Mouse (Mus musculus) retina, embryonic 14.5 days (tissue): ENCODE results near the gene Cstb.

Experiments used
- DNase-seq: peaks from one replicate; pipeline ENCODE4 v3.0.0-alpha.2; 2015; ENCODE audit warnings: low spot score

Cstb gene

DNA sequence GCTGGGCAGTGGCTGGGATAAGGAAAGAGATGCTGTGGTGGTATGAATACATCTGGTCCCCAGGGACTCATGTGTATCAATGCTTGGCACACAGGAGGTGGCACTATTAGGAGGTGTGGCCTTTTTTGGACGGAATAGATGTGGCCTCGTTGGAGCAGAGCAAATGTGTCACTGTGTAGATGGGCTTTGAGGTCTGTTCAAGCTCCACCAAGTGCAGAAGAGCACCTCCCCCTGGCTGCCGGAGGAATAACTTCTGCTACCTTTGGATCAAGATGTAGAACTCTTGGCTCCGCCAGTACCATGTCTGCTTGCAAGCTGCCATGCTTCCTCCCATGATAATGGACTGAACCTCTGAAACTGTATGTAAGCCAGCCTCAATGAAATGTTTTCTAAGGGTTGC lies 36.3 kb downstream of the Cstb start:
- DNase-seq: no peak

DNA sequence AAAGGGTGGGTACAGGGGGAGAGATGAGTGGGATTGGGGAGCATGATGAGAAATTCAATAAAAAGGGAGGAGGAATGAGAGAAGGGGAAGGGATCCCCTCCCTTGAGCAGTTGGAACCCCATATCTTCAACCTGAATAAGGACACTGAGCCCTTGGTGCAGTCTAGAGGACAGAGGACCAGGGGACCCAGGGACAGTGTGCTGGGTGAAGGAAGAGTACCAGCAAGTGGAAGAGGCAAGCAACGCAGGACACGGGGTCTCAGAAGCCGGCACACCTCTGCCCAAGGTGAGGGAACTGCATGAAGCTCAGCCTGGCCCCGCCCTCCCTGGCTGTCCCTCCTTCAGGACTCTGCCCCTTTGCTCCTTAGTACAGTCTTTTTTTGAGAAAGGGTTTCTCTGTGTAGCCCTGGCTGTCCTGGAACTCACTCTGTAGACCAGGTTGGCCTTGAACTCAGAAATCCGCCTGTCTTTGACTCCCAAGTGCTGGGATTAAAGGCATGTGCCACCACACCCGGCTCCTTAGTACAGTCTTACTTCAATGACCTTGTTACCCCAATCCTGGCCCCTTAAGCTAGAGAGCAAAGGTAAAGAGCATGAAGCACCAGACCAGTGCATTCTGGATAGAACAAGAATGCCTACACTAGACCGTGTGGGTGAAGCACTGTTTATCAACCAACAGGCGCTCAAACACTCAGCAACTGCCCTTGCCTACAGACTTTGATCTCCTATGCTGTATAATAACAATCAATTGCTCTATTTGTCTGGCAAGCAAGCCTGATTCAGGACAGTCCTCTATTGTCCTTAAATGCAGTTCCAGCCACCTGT lies 37.7 kb downstream of the Cstb start:
- DNase-seq: no peak

DNA sequence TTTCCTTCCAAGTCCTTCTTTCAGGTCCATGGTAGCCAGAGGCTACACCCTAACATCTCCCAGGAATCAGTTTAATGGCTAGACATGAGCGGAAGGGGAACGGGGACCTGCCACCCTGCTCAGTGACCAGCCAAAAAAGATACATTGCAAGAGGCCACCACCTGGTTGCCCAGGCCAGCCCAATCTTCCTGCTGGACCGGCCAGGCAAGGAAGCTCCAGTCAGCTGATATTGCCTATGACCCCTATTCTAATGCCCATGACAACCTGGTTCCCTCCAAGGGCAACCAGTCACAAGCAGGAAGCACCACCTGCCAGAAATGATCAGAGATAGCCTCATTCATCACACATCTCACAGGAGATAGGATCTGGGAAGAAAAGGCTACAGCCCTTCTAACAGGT lies 38.3 kb downstream of the Cstb start:
- DNase-seq: no peak

DNA sequence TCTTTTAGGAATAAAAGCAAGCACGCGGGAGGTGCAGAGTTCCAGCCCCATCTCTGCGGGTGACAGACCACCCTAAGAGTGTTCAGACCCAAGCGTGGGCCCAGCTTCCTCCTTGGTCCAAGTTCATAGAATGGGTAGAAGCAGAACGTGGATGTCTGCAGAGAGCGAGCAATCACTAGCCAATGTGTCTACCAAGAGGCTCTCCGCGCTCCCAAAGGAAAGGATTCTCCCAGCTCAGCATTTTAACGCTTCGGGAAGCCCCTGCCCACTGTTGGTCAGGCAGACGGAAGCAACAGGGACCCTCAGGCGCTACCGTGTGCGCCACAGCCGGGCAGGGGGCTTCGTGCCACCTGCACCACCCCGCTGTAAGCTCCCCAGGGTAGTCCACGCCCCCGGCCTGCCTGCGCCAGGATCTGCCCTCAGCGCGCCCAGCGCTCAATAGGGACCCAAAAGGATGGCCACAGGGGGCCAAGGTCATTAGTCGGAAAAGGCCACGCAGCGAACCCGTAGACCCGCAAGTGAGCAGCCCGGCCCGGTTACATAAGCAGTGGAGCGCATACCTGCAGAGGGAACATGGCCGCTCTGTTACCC lies 38.8 kb downstream of the Cstb start:
- no peak for DNase-seq

DNA sequence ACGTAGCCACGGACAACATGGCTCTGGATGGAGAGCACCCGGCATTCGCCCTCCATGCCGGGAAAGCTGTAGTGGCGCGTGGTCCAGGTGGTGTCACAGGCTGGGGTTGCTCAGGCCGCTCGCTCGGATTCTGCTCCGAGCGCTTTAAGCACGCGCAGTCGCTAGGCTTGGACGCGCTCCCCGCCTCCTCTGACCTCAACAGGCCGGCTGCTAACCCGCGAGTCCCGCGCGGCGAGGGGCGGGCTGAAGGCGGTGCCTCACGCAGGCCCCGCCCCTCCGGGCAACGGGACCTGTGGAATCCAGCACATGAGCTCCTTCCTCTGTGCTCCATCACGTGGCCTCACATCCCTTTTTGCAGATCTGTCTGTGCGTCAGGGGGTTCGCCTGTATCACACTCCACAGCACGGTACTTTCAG lies 39.3 kb downstream of the Cstb start, which contains the start of gene Pdxk:
Pdxk (minus strand) TSS at position 184 of the 416 bp plus-strand sequence.
- DNase-seq: peak; percentile 89

DNA sequence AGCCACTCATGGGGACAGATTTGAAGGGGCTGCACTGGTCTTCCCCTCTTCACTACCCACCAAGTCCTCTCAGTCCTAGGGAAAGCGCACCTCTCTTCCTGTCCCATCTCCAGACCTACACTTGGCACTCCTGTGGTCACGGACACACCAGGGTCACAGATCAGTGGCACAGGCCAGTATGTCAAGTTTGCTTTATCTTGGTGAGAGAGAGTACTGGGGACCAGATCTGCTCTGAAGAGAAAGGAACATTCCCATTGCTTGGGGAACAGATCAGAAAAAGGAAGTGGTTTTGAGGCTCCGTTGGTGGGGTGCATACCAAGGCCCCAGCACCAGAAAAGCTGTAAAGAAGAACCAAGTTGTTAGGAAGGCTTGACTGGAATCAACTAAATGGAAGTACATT lies 40.0 kb downstream of the Cstb start:
- DNase-seq: no peak

DNA sequence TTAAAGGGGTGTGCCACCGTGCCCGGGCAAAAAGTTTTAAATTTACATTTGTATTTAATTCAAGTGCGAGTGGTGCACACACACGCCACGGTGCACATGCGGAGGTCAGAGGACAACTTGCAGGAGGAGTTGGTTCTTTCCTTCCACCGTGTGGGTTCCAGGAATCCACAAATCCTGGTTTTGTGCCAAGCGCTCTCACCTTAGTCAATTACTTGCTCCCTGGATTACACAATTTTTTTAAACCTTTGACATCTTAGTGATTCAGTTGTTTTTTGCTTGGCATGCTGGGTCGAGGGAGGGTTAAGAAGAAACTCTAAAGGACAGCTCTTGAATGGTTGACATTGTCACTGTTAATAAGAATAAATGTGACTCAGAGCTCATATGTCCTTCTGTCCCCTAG lies 41.2 kb downstream of the Cstb start:
- no peak for DNase-seq

DNA sequence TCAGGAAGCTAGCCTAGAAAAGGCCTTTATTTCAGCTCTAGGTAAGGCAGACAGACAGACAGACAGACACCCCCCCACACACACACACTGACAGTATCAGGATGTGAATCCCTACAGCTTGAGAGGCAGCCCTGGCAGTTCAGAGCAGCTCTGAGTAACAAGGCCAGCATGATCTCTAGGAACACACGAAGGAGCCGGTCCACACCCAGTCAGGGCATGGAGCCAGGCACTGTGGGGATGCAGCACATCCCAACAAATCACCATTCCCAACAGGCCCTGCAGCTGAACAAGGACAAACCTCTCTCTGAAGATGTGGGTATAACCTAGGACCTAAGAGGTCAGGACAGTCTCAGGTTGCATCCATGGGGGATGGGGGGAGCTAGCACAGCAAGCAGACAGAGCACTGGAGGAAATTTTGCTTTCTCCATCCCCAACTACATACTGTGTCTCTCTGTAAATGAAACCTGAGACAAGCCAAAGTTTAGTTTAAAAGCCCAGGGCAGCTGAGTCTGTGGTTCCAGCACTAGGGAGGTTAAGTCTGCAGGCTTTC lies 42.4 kb downstream of the Cstb start:
- no peak for DNase-seq

DNA sequence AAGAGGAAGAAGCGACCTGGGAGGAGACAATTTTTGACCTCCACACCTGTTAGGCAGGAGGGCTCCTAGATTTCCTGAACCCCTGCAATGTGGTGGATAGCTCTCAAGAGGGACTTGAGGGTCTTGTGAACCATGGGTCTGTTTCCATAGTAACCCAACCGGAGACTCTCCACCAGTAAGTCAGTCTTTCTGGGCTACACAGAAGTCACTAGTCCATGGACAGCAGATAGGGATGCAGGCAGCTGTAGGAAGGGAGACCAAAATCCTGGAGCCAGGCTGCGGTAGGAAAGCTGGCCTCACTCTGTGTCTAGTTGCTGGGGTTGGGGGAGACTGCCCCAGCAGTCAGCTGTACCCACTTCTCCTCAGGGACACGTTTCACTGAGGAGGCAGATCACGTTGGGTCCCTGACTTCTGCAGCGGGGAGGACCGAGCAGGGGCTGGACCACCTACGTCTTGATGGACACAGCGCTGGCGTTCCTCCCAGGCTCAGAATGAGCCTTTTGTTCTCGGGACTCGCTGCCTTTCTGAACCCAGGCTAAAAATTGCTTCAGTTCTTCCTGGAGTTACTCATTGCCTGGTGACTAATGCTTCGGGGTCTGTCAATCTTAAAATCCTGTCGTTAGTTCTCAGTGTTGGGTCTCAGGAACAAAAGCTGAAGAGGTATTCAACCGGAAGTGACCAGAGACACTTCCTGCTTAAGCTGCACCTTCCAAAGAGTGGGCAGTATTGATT lies 45.3 kb downstream of the Cstb start:
- DNase-seq: no peak

DNA sequence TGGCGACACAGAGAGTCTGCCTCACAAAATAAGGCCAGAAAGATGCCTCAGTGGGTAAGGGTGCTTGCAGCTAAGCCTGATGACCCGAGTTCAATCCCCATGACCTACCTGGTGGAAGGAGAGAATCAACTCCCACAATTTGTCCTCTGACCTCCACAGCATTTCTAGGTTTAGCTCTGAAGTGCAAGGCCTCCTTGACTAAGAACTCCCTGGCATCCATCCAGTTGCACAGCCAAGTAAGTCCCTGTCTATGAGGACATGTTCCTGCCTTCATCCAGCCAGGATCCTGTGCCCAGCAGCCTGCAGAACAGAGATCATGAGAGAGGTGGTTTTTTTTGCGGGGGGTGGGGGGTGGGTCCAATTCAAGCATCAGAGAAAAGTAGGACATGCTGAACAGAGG lies 46.6 kb downstream of the Cstb start:
- no peak for DNase-seq

DNA sequence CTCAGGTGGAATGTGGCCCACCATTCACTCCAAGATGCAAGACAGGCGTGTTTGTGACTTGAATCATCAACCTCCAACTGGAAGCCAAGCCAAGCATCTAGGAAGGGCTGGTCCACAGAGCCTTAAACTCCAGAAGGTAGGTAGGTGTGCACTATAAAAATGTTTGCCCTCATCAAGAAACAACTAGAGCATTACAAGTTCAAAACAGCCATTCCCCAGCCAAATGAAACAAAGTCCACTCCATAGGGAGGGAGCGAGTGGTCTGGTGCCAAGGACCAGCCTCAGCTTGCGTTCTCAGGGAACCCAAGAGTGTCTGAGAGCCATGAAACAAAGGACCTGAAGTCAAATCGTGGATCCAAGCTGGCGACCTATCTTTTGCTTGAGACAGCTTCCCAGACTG lies 48.0 kb downstream of the Cstb start:
- DNase-seq: no peak

DNA sequence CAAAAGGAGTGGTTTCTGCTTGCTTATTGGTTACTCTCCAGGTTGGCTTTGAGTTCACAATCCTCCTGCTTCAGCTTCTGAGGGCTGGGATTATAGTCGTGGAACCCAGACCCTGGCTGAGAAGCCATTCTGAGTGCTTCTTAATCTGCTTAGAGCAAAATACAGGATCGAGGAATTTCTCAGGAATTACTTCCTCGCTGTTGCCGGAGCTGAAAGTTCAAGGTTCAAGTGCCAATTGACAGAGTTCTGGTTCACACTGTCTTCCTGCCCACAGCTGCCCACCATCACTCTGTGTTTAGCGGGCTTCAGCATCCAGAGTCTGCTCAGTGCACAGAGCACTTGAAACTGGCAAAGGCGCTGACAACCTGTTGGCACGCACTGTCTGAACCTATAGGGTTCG lies 49.3 kb downstream of the Cstb start:
- DNase-seq: no peak

DNA sequence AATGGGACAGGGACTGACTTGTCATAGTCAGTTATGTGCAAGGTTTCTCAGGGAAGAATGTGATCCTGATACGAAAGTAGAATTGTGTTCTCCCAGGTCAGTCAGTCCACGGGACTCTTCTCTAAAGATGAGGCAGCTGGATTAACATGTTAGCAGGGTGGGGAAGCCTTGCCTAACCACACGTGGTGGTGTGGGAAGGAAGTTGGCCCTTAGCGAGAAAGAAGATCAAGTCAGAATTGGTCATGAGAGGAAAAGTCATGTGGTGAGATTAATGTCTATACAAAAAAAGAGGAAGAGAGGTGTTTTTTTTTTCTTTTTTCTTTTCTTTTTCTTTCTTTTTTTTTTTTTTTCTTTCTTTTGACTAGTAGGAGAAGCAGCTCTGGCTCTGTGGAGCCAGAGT lies 51.4 kb downstream of the Cstb start:
- no peak for DNase-seq
